11 mouse cellular contexts compared by ENCODE assay signal in genomic region chr17:45767536-45768146, GRCm38 (mm10). TPM values are rescaled to one million over a fixed set of nuclear protein-coding genes. Genes with fewer than 3 reads are reported as not detected.
DNase-seq lines count a peak whose midpoint lies in the region; ATAC-seq and TF ChIP-seq lines count a peak whose summit lies in the region.
"Had no signal": no experiment of that assay in that cellular context is flagged by ENCODE, and none has a peak within 500 bp of the region (broad histone marks: within the 10 kb centered on the region; RNA-seq: fewer than 3 reads in every experiment).

No protein-coding gene starts in this region.

- peaks cover 4% of the 10 kb centered on the region for H3K9me3 ChIP-seq in CH12.LX (replicated peaks; ENCODE audit: low read length)
- no peaks in the 10 kb centered on the region for H3K9me3 ChIP-seq in heart, postnatal 0 days (replicated peaks; ENCODE audit: control insufficient read depth, low read length)
- H3K9me3 ChIP-seq in liver, embryonic 16.5 days (replicated peaks; ENCODE audit: control insufficient read depth, low read length): no peaks in the 10 kb centered on the region

- no peak for TF ChIP-seq RAD21 in CH12.LX (IDR thresholded peaks at IDR 0.05; ENCODE audit: low read depth, low read length)

- intact Hi-C loops in gastrocnemius, adult 2 months (cut with DNase I): no loop called here

- TF ChIP-seq POLR2A in CH12.LX (IDR thresholded peaks at IDR 0.05; ENCODE audit: low read depth, low read length): no peak

- TF ChIP-seq CTCF in gastrocnemius, adult 2 months (IDR thresholded peaks at IDR 0.05): no peak
- no peak for TF ChIP-seq CTCF in CH12.LX (conservative IDR thresholded peaks at IDR 0.05 in 1 of 2, IDR thresholded peaks at IDR 0.05 in 1 of 2; ENCODE audit: low read depth in 2 of 2, low read length in 2 of 2)
- no peak for TF ChIP-seq CTCF in heart, postnatal 0 days (IDR thresholded peaks at IDR 0.05; ENCODE audit: low read depth)

- no peak for ATAC-seq in heart, postnatal 0 days (ENCODE audit: insufficient read depth, low read depth)
- ATAC-seq in liver, embryonic 16.5 days (ENCODE audit: low read depth): peak; percentile 65

- in situ Hi-C loops in CH12.LX (cut with MboI; ENCODE audit: low pct_ligation_motif_present, low pct_unique_long_range_greater_than_20kb, low sequenced_read_pairs): no loop called here

- H3K4me2 ChIP-seq in CH12.LX (ENCODE audit: insufficient read depth, low read depth, poor library complexity, severe bottlenecking): peak overlapping the region; percentile 24
- no peak overlapping the region for H3K4me2 ChIP-seq in heart, postnatal 0 days (ENCODE audit: low read depth, low read length)
- H3K4me2 ChIP-seq in liver, embryonic 16.5 days (ENCODE audit: low read depth, low read length): peak overlapping the region; percentile 51

- DNase-seq in gastrocnemius, adult 2 months: no peak
- no peak for DNase-seq in gastrocnemius, postnatal 10 days
- no peak for DNase-seq in CH12.LX (ENCODE audit: extremely low read depth)
- no peak for DNase-seq in heart, postnatal 0 days (ENCODE audit: low spot score)
- DNase-seq in natural killer cell, adult 2 months (ENCODE audit: low spot score in 2 of 2): no peak
- DNase-seq in embryo, embryonic 11 days: no peak
- DNase-seq in cerebellum, adult 8-10 months: no peak

- H3K4me3 ChIP-seq in gastrocnemius, adult 2 months: no peak overlapping the region
- H3K4me3 ChIP-seq in CH12.LX (replicated peaks in 1 of 3; ENCODE audit: low read depth in 2 of 3, low read length in 2 of 3, poor library complexity in 1 of 3): no peak overlapping the region
- H3K4me3 ChIP-seq in heart, postnatal 0 days (ENCODE audit: low read depth, low read length): no peak overlapping the region
- peak overlapping the region; percentile 46 for H3K4me3 ChIP-seq in liver, embryonic 16.5 days (ENCODE audit: low read depth, low read length)

- no peaks in the 10 kb centered on the region for H3K79me2 ChIP-seq in CH12.LX (replicated peaks; ENCODE audit: control insufficient read depth, extremely low read depth, insufficient read depth, poor library complexity, severe bottlenecking)

- 51% methylated on average over 9 of the region's 9 CpGs for WGBS in heart, postnatal 0 days
- WGBS in liver, embryonic 16.5 days (ENCODE audit: insufficient replicate concordance): 32% methylated on average over 8 of the region's 9 CpGs

- H3K27ac ChIP-seq in gastrocnemius, adult 2 months: peak overlapping the region; percentile 62
- no peak overlapping the region for H3K27ac ChIP-seq in CH12.LX (ENCODE audit: insufficient read depth, low read depth)
- peak overlapping the region; percentile 81 for H3K27ac ChIP-seq in heart, postnatal 0 days (ENCODE audit: low read depth)
- 0 out of 2 replicates have a peak overlapping the region, but pooled peaks have one; percentile 4 for H3K27ac ChIP-seq in liver, embryonic 16.5 days (ENCODE audit: low read length)

- H3K27me3 ChIP-seq in CH12.LX (replicated peaks): peaks cover 79% of the 10 kb centered on the region
- no peaks in the 10 kb centered on the region for H3K27me3 ChIP-seq in heart, postnatal 0 days (ENCODE audit: control insufficient read depth, insufficient read depth, low read length)
- no peaks in the 10 kb centered on the region for H3K27me3 ChIP-seq in liver, embryonic 16.5 days (ENCODE audit: control insufficient read depth, insufficient read depth, low read depth, low read length)

- H3K36me3 ChIP-seq in CH12.LX (replicated peaks in 1 of 2; ENCODE audit: control insufficient read depth in 1 of 2, insufficient read depth in 1 of 2, low read length in 1 of 2): no peaks in the 10 kb centered on the region
- no peaks in the 10 kb centered on the region for H3K36me3 ChIP-seq in heart, postnatal 0 days (replicated peaks; ENCODE audit: control insufficient read depth, insufficient read depth, low read length)
- H3K36me3 ChIP-seq in liver, embryonic 16.5 days (ENCODE audit: control insufficient read depth, insufficient read depth): no peaks in the 10 kb centered on the region

- peaks cover 0 to 5% of the 10 kb centered on the region in 2 experiments; a peak in 2 of 4 replicates for H3K4me1 ChIP-seq in CH12.LX (ENCODE audit: control insufficient read depth in 1 of 2, insufficient read depth in 2 of 2)
- H3K4me1 ChIP-seq in heart, postnatal 0 days (ENCODE audit: control insufficient read depth, insufficient read depth): peaks cover 28% of the 10 kb centered on the region
- peaks cover 18% of the 10 kb centered on the region for H3K4me1 ChIP-seq in liver, embryonic 16.5 days (ENCODE audit: control insufficient read depth, low read depth, low read length)

- no peak overlapping the region for H3K9ac ChIP-seq in CH12.LX (ENCODE audit: insufficient read depth, low read depth)
- no peak overlapping the region for H3K9ac ChIP-seq in heart, postnatal 0 days (replicated peaks; ENCODE audit: low read depth, low read length)
- peak overlapping the region; percentile 33; the same call in 1 of the 2 replicates for H3K9ac ChIP-seq in liver, embryonic 16.5 days (ENCODE audit: low read depth, low read length)

- TF ChIP-seq EP300 in CH12.LX (IDR thresholded peaks at IDR 0.05; ENCODE audit: low read length): no peak; the same call in 1 of the 2 replicates
- no peak for TF ChIP-seq EP300 in heart, postnatal 0 days (IDR thresholded peaks at IDR 0.05; ENCODE audit: low read depth)

- dilution Hi-C loops in CH12.LX (cut with MboI; ENCODE audit: extremely low pct_ligation_motif_present, extremely low pct_unique_long_range_greater_than_20kb, low sequenced_read_pairs): no loop called here

TF ChIP-seq in CH12.LX, 34 proteins besides CTCF, POLR2A, EP300 and RAD21:
- TF ChIP-seq TCF12 (IDR thresholded peaks at IDR 0.05; ENCODE audit: low read depth, low read length) (peak; percentile 8; the same call in 1 of the 2 replicates), MEF2A (IDR thresholded peaks at IDR 0.05; ENCODE audit: borderline replicate concordance, low read depth, low read length) (no peak), MAZ (IDR thresholded peaks at IDR 0.05; ENCODE audit: low read depth, low read length) (no peak), GABPA (IDR thresholded peaks at IDR 0.05; ENCODE audit: insufficient replicate concordance, low read depth, low read length) (no peak)

RNA-seq across cellular contexts. Expression of gene 1600014C23Rik, which starts 34.0 kb away (rescaled TPM):
- under 1 TPM in 1 of 2 experiments, not detected in 1; 0.50 TPM for total RNA-seq in gastrocnemius, adult 2 months (2021)
- total RNA-seq in gastrocnemius, postnatal 10 days (2021): not detected
- total RNA-seq in CH12.LX (2012; rRNA removed) (0.38 TPM in 1 of 2 replicates, not detected in the other), CH12.LX (2014; rRNA removed) (not detected in 2 replicates)
- polyA plus RNA-seq in CH12.LX (2012; ENCODE audit: insufficient read length, low read depth): not detected in 2 replicates
- not detected in 2 replicates for total RNA-seq in heart, postnatal 0 days (2014; rRNA removed; ENCODE audit: low replicate concordance)
- 0.25 TPM in 1 of 2 replicates, not detected in the other for polyA plus RNA-seq in heart, postnatal 0 days (2015; fragmentation: Nextera tagmentation; extraction: Ambion mirVana)
- polyA plus RNA-seq in liver, embryonic 16.5 days (2015; fragmentation: Nextera tagmentation; extraction: Ambion mirVana): not detected in 2 replicates
- polyA plus RNA-seq: C2C12; kidney, adult 2 months; neural tube, embryonic 14.5 days had no signal
